Mouse (Mus musculus) cerebellum, postnatal 14 days (tissue): ENCODE measurements around the gene Uchl4.

Experiments
- DNase-seq, 2 experiments: peaks; one replicate each; pipeline ENCODE4 v3.0.0; 2021; ENCODE audit warnings: mixed read lengths in 2 of 2

The Uchl4 gene

DNA sequence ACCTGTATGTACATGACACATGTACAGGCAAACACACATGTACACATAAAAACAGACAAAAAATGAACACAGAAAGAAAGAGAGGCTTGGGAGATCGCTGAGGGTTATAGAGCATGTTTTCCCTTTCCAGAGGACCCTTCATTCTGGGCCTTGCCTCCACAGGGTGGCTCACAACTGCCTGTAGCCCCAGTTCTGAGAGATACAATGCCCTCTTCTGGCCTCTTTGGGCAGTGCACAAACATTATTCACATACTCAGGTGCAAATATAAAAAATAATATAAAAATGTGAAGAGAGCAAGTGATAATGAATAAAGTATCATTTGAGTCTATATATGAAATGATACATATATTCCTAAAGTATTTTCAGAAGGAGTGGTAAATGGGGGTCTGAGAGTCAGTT is 39.9 kb downstream of the Uchl4 start:
- peak in 1 of 2 experiments; percentile 39 for DNase-seq

DNA sequence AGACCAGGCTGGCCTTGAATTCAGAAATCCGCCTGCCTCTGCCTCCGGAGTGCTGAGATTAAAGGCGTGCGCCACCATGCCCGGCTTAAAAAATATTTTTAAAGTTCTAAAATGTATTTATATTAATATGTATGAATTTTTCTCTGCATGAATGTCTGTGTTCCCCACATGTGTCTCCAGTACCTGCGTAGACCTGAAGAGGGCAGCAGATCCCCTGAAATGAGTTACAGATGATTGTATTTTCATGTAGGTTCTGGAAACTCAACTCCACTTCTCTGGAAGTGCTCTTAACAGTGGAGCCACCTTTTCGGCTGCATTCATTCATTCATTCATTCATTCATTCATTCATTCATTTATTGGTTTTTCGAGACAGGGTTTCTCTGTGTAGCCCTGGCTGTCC is 42.7 kb downstream of the Uchl4 start:
- peak; percentile 83 to 88 for DNase-seq

- DNase-seq, result no peak
Measured at GRCm38 (mm10) chr9:64278665-64279310, 43.8 kb downstream of the Uchl4 start.

GRCm38 (mm10) chr9:64281105-64281780 is 46.2 kb downstream of the Uchl4 start, which contains the start of gene Tipin:
Tipin (plus strand) TSS chr9:64281581.
- DNase-seq, result peak; percentile 96 to 98

DNA sequence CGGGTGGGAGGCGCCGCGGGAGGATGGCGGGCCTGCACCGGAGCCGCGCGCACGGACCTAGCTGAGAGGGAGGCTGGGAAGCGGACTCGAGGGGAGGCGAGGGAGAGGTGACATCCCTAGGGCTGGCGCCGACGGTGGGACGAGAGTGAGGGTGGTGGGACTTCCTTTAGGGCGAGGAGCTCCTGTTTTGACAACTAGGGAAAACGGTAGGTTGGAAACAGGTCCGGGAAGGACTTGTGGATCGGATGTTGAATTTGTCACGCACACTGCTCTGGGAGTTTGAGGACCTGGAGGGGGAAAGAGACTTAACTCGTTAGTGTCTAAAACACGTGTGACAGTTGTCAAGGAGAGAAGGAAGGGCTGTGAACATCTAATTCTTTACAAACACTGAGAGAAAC is 46.8 kb downstream of the Uchl4 start:
- DNase-seq, result no peak

DNA sequence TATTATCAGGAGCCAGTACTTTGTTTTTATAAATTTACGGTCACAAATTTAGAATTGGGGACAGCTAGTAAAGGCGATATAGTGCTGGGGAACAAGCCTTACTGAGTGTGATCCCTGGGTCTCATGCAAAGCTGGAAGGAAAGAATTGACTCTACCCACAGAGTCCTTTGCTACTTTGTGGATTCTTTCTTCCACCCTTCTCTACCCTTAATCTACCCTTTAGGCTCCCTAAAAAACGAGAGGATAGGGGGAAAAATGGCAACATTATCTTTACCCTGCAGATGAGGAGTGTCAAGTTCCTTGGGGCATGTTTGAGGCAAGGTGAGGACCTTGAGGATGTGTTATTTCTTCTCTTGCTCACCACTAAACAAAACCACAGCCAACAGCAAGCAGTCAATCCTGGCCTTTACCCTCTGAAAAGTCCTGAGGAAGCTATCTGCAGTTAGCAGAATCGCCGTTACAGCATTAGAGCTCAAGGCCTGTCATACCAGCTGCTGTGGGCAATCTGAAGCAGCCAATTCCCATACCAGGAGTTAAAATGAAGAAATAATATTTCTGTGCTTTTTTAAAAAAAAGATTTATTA is 47.5 kb downstream of the Uchl4 start:
- no peak for DNase-seq
